Mouse (Mus musculus) embryo, embryonic 11.5 days (tissue): ENCODE data around the gene Llcfc1.

Experiments
- DNase-seq: peaks from one replicate; pipeline ENCODE4 v3.0.0-alpha.2; 2012; ENCODE audit warnings: low read depth, low spot score

The Llcfc1 gene

DNA sequence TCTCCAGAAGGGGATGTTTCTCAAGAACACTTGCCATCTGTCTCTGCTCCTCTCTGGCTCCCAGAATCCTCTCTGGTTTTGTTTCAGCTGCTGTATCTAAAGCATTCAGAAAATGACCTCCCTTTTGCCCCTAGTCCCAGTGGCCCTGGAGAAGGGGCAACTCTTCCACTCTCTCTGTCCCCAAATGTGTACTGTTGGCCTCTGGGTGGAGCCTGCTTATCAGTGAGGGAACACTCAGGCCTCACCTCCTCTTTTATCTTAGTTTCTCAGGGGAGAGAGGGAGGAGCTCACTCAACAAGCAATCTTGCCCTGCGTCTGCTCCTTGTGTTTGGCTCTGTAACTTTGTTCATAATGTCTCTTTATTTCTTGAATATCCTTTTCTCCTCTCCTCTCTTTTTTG lies 19.9 kb downstream of the Llcfc1 start, which contains the start of gene Kel:
Gene Kel, minus strand, starts transcription at position 217 of the 400 bp plus-strand sequence.
- no peak for DNase-seq

DNA sequence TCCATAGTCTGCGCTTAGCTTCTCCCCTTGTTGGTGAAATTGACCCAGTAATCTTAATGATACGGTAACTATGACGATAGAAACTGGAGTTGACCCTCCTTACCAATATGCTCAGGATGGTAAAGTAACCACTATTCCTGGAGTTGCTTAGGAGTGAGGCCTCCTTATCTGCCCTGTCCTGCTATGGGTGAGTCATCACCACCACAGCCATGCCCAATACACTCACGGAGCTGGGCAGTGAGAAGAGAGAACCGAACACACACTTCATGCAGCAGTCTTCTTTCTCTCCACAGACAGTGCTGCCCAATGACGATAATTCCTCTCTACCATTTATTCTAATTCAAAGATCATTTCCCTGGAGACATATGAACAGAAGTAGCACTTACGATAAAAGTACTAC lies 22.0 kb downstream of the Llcfc1 start:
- no peak for DNase-seq

DNA sequence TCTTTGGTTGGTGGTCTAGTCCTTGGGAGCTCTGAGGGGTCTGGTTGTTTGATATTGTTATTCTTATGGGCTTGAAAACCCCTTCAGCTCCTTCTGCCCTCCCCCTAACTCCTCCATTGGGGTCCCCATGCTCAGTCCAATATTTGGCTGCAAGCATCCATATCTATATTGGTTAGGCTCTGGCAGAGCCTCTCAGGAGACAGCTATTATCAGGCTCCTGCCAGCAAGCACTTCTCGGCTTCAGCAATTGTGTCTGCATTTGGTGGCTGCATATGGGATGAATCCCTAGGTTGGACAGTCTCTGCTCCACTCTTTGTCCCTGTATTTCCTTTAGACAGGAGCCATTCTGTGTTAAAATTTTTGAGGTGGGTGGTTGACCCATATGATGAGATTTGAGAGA lies 26.1 kb downstream of the Llcfc1 start:
- DNase-seq = no peak

DNA sequence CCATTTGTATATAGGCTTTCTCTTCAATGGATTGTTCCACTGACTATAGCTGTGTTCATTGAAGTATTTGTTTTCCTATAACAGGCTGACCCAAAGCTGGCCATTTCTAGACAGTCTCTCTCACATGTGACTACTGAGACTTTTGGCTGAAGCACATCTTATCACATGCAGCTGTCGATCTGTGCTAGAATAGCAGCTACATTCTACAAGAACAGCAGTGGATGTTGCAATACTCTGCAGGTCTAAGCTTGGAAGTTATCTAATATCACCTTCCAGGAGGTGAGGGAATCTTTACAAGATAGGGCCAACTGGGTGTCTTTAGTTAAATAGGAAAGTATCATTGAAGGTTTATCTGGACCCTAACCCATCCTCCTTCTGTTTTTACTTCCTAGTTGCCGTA lies 37.2 kb downstream of the Llcfc1 start:
- no peak for DNase-seq

DNA sequence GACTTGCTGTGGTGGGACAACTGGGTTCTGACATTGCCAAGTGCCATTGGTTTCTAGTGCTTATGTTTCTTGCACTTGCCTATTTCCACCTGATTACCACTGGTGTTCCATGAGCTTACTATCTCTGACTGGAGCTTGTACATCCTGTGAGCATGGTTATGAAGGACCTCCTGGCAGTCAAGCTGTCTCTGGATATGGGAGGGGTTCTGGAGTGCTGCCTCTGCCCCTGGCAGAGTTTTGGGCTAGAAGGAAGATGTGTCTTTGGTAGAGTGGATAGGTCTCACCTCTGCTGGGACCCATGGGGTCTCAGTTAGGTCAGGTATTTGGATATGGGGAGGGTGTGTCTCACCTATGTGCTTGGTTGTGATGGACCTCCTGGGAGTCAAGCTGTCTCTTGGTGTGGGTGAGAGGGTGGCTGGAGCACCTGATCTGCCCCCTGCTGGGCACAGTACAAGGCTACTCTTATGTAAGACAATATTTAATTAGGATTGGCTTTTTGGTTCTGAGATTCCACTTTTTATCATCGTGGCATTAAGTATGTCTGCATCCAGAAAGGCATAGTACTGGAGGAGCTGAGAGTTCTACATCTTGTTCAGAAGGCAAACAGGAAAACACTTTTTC lies 43.9 kb downstream of the Llcfc1 start:
- DNase-seq = no peak

DNA sequence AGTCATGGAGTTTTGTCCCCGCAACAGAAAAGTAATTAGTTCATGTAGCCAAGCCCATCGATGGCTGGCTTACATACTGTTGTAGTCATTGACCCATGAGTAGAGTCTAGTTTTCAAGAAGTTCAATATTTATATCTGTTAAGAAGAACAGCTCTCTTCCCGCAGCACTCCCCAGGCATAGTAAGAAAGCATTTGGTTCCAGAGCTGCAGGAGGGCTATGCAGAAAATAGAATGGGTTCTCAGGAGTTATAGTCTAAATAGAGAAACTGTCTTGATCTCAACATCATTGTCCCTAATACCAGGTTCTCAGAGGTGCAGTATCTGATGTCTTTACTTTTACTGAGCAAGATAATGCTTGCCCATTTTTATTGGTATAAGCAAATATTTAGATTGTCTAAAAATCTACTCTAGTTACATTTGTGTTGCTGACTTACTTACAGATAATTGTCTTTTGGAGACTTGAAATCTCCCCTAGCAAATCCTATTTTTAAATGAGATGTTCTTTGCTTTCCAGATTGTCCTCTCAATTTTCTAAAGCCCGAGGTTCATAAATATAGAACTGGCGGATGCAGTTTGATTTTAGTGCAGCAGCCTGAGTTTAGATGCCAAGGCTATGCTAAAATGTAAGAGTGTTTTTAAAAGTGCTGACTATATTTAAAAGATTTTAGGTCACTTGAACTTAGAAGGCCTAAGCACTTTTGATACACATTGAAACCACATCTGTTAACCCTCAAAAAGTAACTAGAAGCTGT lies 50.7 kb downstream of the Llcfc1 start:
- no peak for DNase-seq
